Mouse (Mus musculus): ENCODE measurements at regions not wholly inside any gene's neighbourhood (a gene's known extent, or its start where the extent isn't known, plus 50 kb on each side); places are given as distances from the start of the nearest gene placed in this dataset.

- no peak for DNase-seq (ENCODE audit: low read depth)
Observed at GRCm38 (mm10) chr4:95154377-95154776, 102.4 kb upstream of the Jun start.

- no peak for DNase-seq (ENCODE audit: low read depth)
Observed at GRCm38 (mm10) chr4:95155178-95155577, 103.2 kb upstream of the Jun start.

- no peak for DNase-seq (ENCODE audit: low read depth)
Observed at GRCm38 (mm10) chr4:95155796-95156195, 103.8 kb upstream of the Jun start.

- DNase-seq (ENCODE audit: low read depth), result no peak
Observed at GRCm38 (mm10) chr4:95156451-95157271, 104.6 kb upstream of the Jun start.

GRCm38 (mm10) chr4:95157653-95158430 is 105.8 kb upstream of the Jun start:
- no peak for DNase-seq (ENCODE audit: low read depth)

GRCm38 (mm10) chr4:95158632-95159424 is 106.8 kb upstream of the Jun start:
- peak; percentile 88 for DNase-seq (ENCODE audit: low read depth)

- no peak for DNase-seq (ENCODE audit: low read depth)
Observed at GRCm38 (mm10) chr4:95159821-95160220, 107.8 kb upstream of the Jun start.

- no peak for DNase-seq (ENCODE audit: low read depth)
Observed at GRCm38 (mm10) chr4:95160465-95160864, 108.4 kb upstream of the Jun start.

GRCm38 (mm10) chr4:95160912-95161669 is 109.1 kb upstream of the Jun start:
- DNase-seq (ENCODE audit: low read depth), result peak; percentile 89

GRCm38 (mm10) chr4:95161670-95162020 is 109.6 kb upstream of the Jun start:
- DNase-seq (ENCODE audit: low read depth), result no peak

- no peak for DNase-seq (ENCODE audit: low read depth)
Observed at GRCm38 (mm10) chr4:95162386-95163090, 110.5 kb upstream of the Jun start.

- DNase-seq (ENCODE audit: low read depth), result no peak
Observed at GRCm38 (mm10) chr4:95163403-95163802, 111.4 kb upstream of the Jun start.

- DNase-seq (ENCODE audit: low read depth), result no peak
Observed at GRCm38 (mm10) chr4:95166503-95166902, 114.5 kb upstream of the Jun start.

- no peak for DNase-seq (ENCODE audit: low read depth)
Observed at GRCm38 (mm10) chr4:95167216-95167615, 115.2 kb upstream of the Jun start.

GRCm38 (mm10) chr4:95169702-95170101 is 117.7 kb upstream of the Jun start:
- DNase-seq (ENCODE audit: low read depth), result no peak

- DNase-seq (ENCODE audit: low read depth), result no peak
Observed at GRCm38 (mm10) chr4:95177753-95178152, 125.7 kb upstream of the Jun start.

- no peak for DNase-seq (ENCODE audit: low read depth)
Observed at GRCm38 (mm10) chr4:95178467-95178866, 126.4 kb upstream of the Jun start.

GRCm38 (mm10) chr4:95178900-95179299 is 126.9 kb upstream of the Jun start:
- no peak for DNase-seq (ENCODE audit: low read depth)

- DNase-seq (ENCODE audit: low read depth), result no peak
Observed at GRCm38 (mm10) chr4:95180446-95180845, 128.4 kb upstream of the Jun start.

- DNase-seq (ENCODE audit: low read depth), result no peak
Observed at GRCm38 (mm10) chr4:95180999-95181398, 129.0 kb upstream of the Jun start.

- DNase-seq (ENCODE audit: low read depth), result no peak
Observed at GRCm38 (mm10) chr4:95184180-95184579, 132.2 kb upstream of the Jun start.

Data from fibroblast of lung, adult 2 months (primary cell).